Comparison of ENCODE assay signal across 11 mouse cellular contexts in the genomic region with DNA sequence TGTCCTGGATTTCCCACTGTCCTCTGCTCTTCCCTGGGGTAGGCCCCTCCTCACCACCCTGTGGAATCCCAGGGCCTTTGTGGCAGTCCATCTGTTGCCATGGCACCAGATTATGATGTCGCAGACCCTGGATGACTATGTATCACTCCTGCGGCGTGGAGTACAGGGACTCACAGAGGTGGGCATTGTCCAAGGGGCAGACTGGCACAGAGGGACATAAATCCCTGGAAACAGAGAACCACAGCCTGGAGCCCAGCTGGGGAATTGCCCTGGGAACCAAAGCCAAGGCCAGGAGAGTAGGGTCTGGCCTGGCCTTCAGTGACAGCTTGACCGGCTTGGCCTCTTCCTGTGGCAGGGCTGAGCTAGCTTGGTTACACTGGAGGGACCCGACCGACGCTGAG. TPM values are rescaled to one million over a fixed set of nuclear protein-coding genes. Genes with fewer than 3 reads are reported as not detected.
A peak's percentile ranks its signal among the peaks of the same experiment; 100 is the strongest.
DNase-seq lines count a peak whose midpoint lies in the region; ATAC-seq and TF ChIP-seq lines count a peak whose summit lies in the region.
"Had no signal": no experiment of that assay in that cellular context is flagged by ENCODE, and none has a peak within 500 bp of the region (broad histone marks: within the 10 kb centered on the region; RNA-seq: fewer than 3 reads in every experiment).

No protein-coding gene starts in this region.

- H3K4me2 ChIP-seq in hindbrain, embryonic 11.5 days (replicated peaks; ENCODE audit: low read depth, low read length) = no peak overlapping the region
- no peak overlapping the region for H3K4me2 ChIP-seq in midbrain, postnatal 0 days (ENCODE audit: low read depth, low read length, poor library complexity, severe bottlenecking)
- H3K4me2 ChIP-seq in kidney, embryonic 15.5 days = no peak overlapping the region
- H3K4me2 ChIP-seq: heart, embryonic 13.5 days; liver, embryonic 15.5 days had no signal

- H3K9ac ChIP-seq in hindbrain, embryonic 11.5 days (ENCODE audit: low read depth, low read length) = no peak overlapping the region
- H3K9ac ChIP-seq in midbrain, postnatal 0 days (replicated peaks; ENCODE audit: low read length, poor library complexity, severe bottlenecking) = peak overlapping the region; percentile 39; the same call in 1 of the 2 replicates
- H3K9ac ChIP-seq in kidney, embryonic 15.5 days = no peak overlapping the region
- H3K9ac ChIP-seq: heart, embryonic 13.5 days; liver, embryonic 15.5 days had no signal

- peak; percentile 70 for ATAC-seq in hindbrain, embryonic 11.5 days (ENCODE audit: low FRiP score)
- ATAC-seq in midbrain, postnatal 0 days (ENCODE audit: low FRiP score) = peak; percentile 55
- ATAC-seq in kidney, embryonic 15.5 days (replicated peaks; ENCODE audit: low FRiP score) = no peak

- H3K4me1 ChIP-seq in hindbrain, embryonic 11.5 days (replicated peaks; ENCODE audit: control insufficient read depth, insufficient read depth, low read length) = peaks cover 49% of the 10 kb centered on the region
- peaks cover 52% of the 10 kb centered on the region for H3K4me1 ChIP-seq in midbrain, postnatal 0 days (ENCODE audit: insufficient read depth, low read length)
- peaks cover 35% of the 10 kb centered on the region for H3K4me1 ChIP-seq in kidney, embryonic 15.5 days
- H3K4me1 ChIP-seq: liver, embryonic 15.5 days had no signal

- no peaks in the 10 kb centered on the region for H3K27me3 ChIP-seq in hindbrain, embryonic 11.5 days (ENCODE audit: control insufficient read depth, insufficient read depth, low read length)
- no peaks in the 10 kb centered on the region for H3K27me3 ChIP-seq in midbrain, postnatal 0 days (ENCODE audit: insufficient read depth, low read length)
- 0 out of 2 replicates have a peak, but pooled peaks cover 6% of the 10 kb centered on the region for H3K27me3 ChIP-seq in kidney, embryonic 15.5 days
- H3K27me3 ChIP-seq: liver, embryonic 15.5 days had no signal

- no peak overlapping the region for H3K4me3 ChIP-seq in hindbrain, embryonic 11.5 days (ENCODE audit: low read depth, low read length)
- no peak overlapping the region for H3K4me3 ChIP-seq in midbrain, postnatal 0 days (ENCODE audit: low read depth, low read length)
- no peak overlapping the region for H3K4me3 ChIP-seq in kidney, embryonic 15.5 days (replicated peaks)
- H3K4me3 ChIP-seq: heart, embryonic 13.5 days; liver, embryonic 15.5 days had no signal

- peak overlapping the region; percentile 63 for H3K27ac ChIP-seq in hindbrain, embryonic 11.5 days (ENCODE audit: low read depth, low read length)
- H3K27ac ChIP-seq in midbrain, postnatal 0 days (ENCODE audit: low read depth, low read length) = peak overlapping the region; percentile 27; the same call in 1 of the 2 replicates
- no peak overlapping the region for H3K27ac ChIP-seq in kidney, embryonic 15.5 days
- H3K27ac ChIP-seq: heart, embryonic 13.5 days; liver, embryonic 15.5 days had no signal

- H3K9me3 ChIP-seq in hindbrain, embryonic 11.5 days (ENCODE audit: control insufficient read depth, low read length) = no peaks in the 10 kb centered on the region
- no peaks in the 10 kb centered on the region for H3K9me3 ChIP-seq in midbrain, postnatal 0 days (ENCODE audit: low read length)
- H3K9me3 ChIP-seq in kidney, embryonic 15.5 days (replicated peaks) = no peaks in the 10 kb centered on the region
- H3K9me3 ChIP-seq: heart, embryonic 13.5 days; liver, embryonic 15.5 days had no signal

- no peak for TF ChIP-seq POLR2A in brain, embryonic 14.5 days (IDR thresholded peaks at IDR 0.05; ENCODE audit: borderline replicate concordance, extremely low read depth, insufficient read depth, insufficient read length, poor library complexity, severe bottlenecking)

- 39% methylated on average over 7 of the region's 7 CpGs for WGBS in hindbrain, embryonic 11.5 days
- 11% methylated on average over 7 of the region's 7 CpGs for WGBS in midbrain, postnatal 0 days
- WGBS in kidney, embryonic 15.5 days = 69% methylated on average over 7 of the region's 7 CpGs

- DNase-seq in brain, embryonic 14.5 days (ENCODE audit: low read depth) = peak; percentile 85
- peak; percentile 57 for DNase-seq in embryo, embryonic 11 days
- DNase-seq in hindbrain, embryonic 11.5 days (ENCODE audit: low spot score) = peak; percentile 68
- peak; percentile 74 for DNase-seq in midbrain, postnatal 0 days (ENCODE audit: low spot score)
- no peak for DNase-seq in adipocyte (ENCODE audit: low spot score)
- no peak for DNase-seq in right cerebral cortex, postnatal 25 days
- DNase-seq: kidney, adult 8-10 months; right cerebral cortex, postnatal 14 days had no signal

- H3K36me3 ChIP-seq in hindbrain, embryonic 11.5 days (ENCODE audit: control insufficient read depth, insufficient read depth, low read length) = no peaks in the 10 kb centered on the region
- H3K36me3 ChIP-seq in midbrain, postnatal 0 days (ENCODE audit: insufficient read depth, low read length) = peaks cover 6% of the 10 kb centered on the region; the same call in 1 of the 2 replicates
- no peaks in the 10 kb centered on the region for H3K36me3 ChIP-seq in kidney, embryonic 15.5 days
- H3K36me3 ChIP-seq: heart, embryonic 13.5 days; liver, embryonic 15.5 days had no signal

- TF ChIP-seq CTCF in brain, embryonic 14.5 days (IDR thresholded peaks at IDR 0.05; ENCODE audit: borderline replicate concordance, extremely low read depth, insufficient read depth, insufficient read length) = no peak
- no peak for TF ChIP-seq CTCF in midbrain, postnatal 0 days (IDR thresholded peaks at IDR 0.05)

RNA-seq across cellular contexts. Expression of a gene that starts 28.8 kb away (rescaled TPM):
- 129 and 146 TPM in 2 replicates for polyA plus RNA-seq in brain, embryonic 14.5 days (2012; rRNA removed)
- polyA plus RNA-seq in hindbrain, embryonic 11.5 days (2014; fragmentation: Nextera tagmentation; extraction: Ambion mirVana) = 22.6 and 24.9 TPM in 2 replicates
- total RNA-seq in midbrain, postnatal 0 days (2014; rRNA removed) = 74.1 and 78.5 TPM in 2 replicates
- polyA plus RNA-seq in midbrain, postnatal 0 days (2015; fragmentation: Nextera tagmentation; extraction: Ambion mirVana) = 31.9 and 35.2 TPM in 2 replicates
- polyA plus RNA-seq in kidney, embryonic 15.5 days (2015; fragmentation: Nextera tagmentation; extraction: Ambion mirVana) = 2.2 and 2.6 TPM in 2 replicates

RNA-seq across cellular contexts. Expression of a gene that starts 48.7 kb away (rescaled TPM):
- 106 and 129 TPM in 2 replicates for polyA plus RNA-seq in brain, embryonic 14.5 days (2012; rRNA removed)
- 224 and 249 TPM in 2 replicates for polyA plus RNA-seq in hindbrain, embryonic 11.5 days (2014; fragmentation: Nextera tagmentation; extraction: Ambion mirVana)
- 44.5 and 45.3 TPM in 2 replicates for total RNA-seq in midbrain, postnatal 0 days (2014; rRNA removed)
- polyA plus RNA-seq in midbrain, postnatal 0 days (2015; fragmentation: Nextera tagmentation; extraction: Ambion mirVana) = 117 and 124 TPM in 2 replicates
- 199 and 241 TPM in 2 replicates for polyA plus RNA-seq in kidney, embryonic 15.5 days (2015; fragmentation: Nextera tagmentation; extraction: Ambion mirVana)

RNA-seq across cellular contexts. Expression of a gene that starts 58.8 kb away (rescaled TPM):
- 91.0 and 114 TPM in 2 replicates for polyA plus RNA-seq in brain, embryonic 14.5 days (2012; rRNA removed)
- polyA plus RNA-seq in hindbrain, embryonic 11.5 days (2014; fragmentation: Nextera tagmentation; extraction: Ambion mirVana) = 118 and 135 TPM in 2 replicates
- total RNA-seq in midbrain, postnatal 0 days (2014; rRNA removed) = 40.5 and 55.5 TPM in 2 replicates
- polyA plus RNA-seq in midbrain, postnatal 0 days (2015; fragmentation: Nextera tagmentation; extraction: Ambion mirVana) = 94.7 and 103 TPM in 2 replicates
- 122 and 135 TPM in 2 replicates for polyA plus RNA-seq in kidney, embryonic 15.5 days (2015; fragmentation: Nextera tagmentation; extraction: Ambion mirVana)

Comparison
In these comparisons a context has a peak if more than half of its experiments do, and no peak if none do; other contexts are left out.
1. DNase-seq: peak in brain, embryonic 14.5 days (single experiment), embryo, embryonic 11 days (single experiment), hindbrain, embryonic 11.5 days (single experiment) and midbrain, postnatal 0 days (single experiment); none in adipocyte (single experiment) and right cerebral cortex, postnatal 25 days (single experiment).